Mouse (Mus musculus) adrenal gland, adult 8-10 months (tissue): ENCODE measurements around the gene Cdc14a. TPM values are rescaled to one million over a fixed set of nuclear protein-coding genes. Genes with fewer than 3 reads are reported as not detected.

ENCODE experiments used
- DNase-seq: peaks from one replicate; pipeline ENCODE4 v3.0.0; 2022
- total RNA-seq, 4 experiments: library from RNA; stranded (reverse); gene quantifications; 2 replicates each; pipeline ENCODE4 v1.2.4; 2022

Cdc14a gene
- total RNA-seq, 4 experiments from 2014 or later = 8.0 to 23.8 (median 16.2) TPM

- no peak for DNase-seq
Observed at GRCm38 (mm10) chr3:116263061-116263460, 160.8 kb downstream of the Cdc14a start.

GRCm38 (mm10) chr3:116256104-116256503, 167.7 kb downstream of the Cdc14a start:
- DNase-seq = no peak

GRCm38 (mm10) chr3:116253077-116253531, 170.7 kb downstream of the Cdc14a start, which contains the start of gene Gpr88:
Gene Gpr88, minus strand, starts transcription at chr3:116253503.
- DNase-seq = no peak

GRCm38 (mm10) chr3:116252255-116253040, 171.4 kb downstream of the Cdc14a start:
- no peak for DNase-seq

GRCm38 (mm10) chr3:116251481-116252254, 172.2 kb downstream of the Cdc14a start:
- no peak for DNase-seq

- DNase-seq = no peak
Observed at GRCm38 (mm10) chr3:116249026-116249425, 174.8 kb downstream of the Cdc14a start.

- DNase-seq = no peak
Observed at GRCm38 (mm10) chr3:116244476-116244875, 179.4 kb downstream of the Cdc14a start.

- DNase-seq = no peak
Observed at GRCm38 (mm10) chr3:116242685-116243084, 181.1 kb downstream of the Cdc14a start.

- DNase-seq = no peak
Observed at GRCm38 (mm10) chr3:116237527-116237926, 186.3 kb downstream of the Cdc14a start.

- no peak for DNase-seq
Observed at GRCm38 (mm10) chr3:116236856-116237255, 187.0 kb downstream of the Cdc14a start.

- no peak for DNase-seq
Observed at GRCm38 (mm10) chr3:116233515-116233914, 190.3 kb downstream of the Cdc14a start.

- DNase-seq = no peak
Observed at GRCm38 (mm10) chr3:116232763-116233162, 191.1 kb downstream of the Cdc14a start.

- no peak for DNase-seq
Observed at GRCm38 (mm10) chr3:116229336-116229735, 194.5 kb downstream of the Cdc14a start.

GRCm38 (mm10) chr3:116228360-116229245, 195.2 kb downstream of the Cdc14a start:
- DNase-seq = no peak

GRCm38 (mm10) chr3:116227383-116227782, 196.4 kb downstream of the Cdc14a start:
- DNase-seq = no peak

GRCm38 (mm10) chr3:116226915-116227314, 196.9 kb downstream of the Cdc14a start:
- DNase-seq = no peak

Other genes with a start within 250 kb of the Cdc14a start
- 1 to 10 TPM in 2 of 4 experiments, under 1 TPM in 2; 0.45 to 1.7 (median 0.94) TPM for gene Gpr88, start 170.5 kb downstream of the Cdc14a start, total RNA-seq
- 10 to 100 TPM; 34.5 to 45.1 (median 36.8) TPM for gene Rtca, start 84.2 kb upstream of the Cdc14a start, total RNA-seq
- gene Dbt, start 89.0 kb upstream of the Cdc14a start, total RNA-seq = 10 to 100 TPM; 57.2 to 70.8 (median 62.5) TPM
- 1 to 10 TPM; 1.1 to 4.8 (median 1.5) TPM for gene Lrrc39, start 138.9 kb upstream of the Cdc14a start, total RNA-seq
- gene Sass6, start 170.9 kb upstream of the Cdc14a start, total RNA-seq = 1 to 10 TPM; 2.4 to 3.4 (median 3.0) TPM
- gene Trmt13, start 190.6 kb upstream of the Cdc14a start, total RNA-seq = 10 to 100 TPM; 13.6 to 27.7 (median 18.2) TPM
- 10 to 100 TPM; 53.3 to 62.0 (median 60.8) TPM for gene Mfsd14a, start 238.6 kb upstream of the Cdc14a start, total RNA-seq